Mouse (Mus musculus) heart, postnatal 4 days (tissue): Measurements from ENCODE around the gene Krtdap. TPM values are rescaled to one million over a fixed set of nuclear protein-coding genes. Genes with fewer than 3 reads are reported as not detected.
"Not testable (repeated sequence)": the region's sequence is repeated elsewhere in the genome, so short reads cannot be mapped to it uniquely, and the experiment has no call there.

Experiments used
- DNase-seq: peaks from one replicate; pipeline ENCODE4 v3.0.0; 2021
- total RNA-seq, 2 experiments: library from RNA; stranded (reverse); gene quantifications; 2 replicates each; pipeline ENCODE4 v1.2.3; 2021

The Krtdap gene
- total RNA-seq, 2 experiments from 2014 or later = not detected

DNA sequence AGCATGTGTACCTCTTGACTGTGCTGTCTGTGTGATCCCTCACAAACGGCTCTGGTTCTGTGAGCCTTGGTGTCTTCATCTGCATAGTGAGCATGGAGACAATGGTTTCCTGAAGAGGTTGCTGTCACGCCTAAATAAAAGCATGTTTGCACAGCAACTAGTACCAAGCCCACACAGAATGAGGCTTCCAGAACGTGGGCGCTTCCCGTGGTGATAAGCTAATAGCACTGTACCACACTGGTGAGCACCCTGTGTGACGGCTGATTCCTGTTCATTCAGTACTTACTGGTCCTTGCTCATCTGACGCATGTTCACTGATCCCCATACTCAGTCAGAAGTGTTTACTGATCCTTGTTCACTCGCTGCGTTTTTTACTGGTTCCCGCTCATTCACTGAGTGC, 2.4 kb downstream of the Krtdap start:
- DNase-seq = no peak

GRCm38 (mm10) chr7:30791921-30792320, 4.2 kb downstream of the Krtdap start:
- no peak for DNase-seq

DNA sequence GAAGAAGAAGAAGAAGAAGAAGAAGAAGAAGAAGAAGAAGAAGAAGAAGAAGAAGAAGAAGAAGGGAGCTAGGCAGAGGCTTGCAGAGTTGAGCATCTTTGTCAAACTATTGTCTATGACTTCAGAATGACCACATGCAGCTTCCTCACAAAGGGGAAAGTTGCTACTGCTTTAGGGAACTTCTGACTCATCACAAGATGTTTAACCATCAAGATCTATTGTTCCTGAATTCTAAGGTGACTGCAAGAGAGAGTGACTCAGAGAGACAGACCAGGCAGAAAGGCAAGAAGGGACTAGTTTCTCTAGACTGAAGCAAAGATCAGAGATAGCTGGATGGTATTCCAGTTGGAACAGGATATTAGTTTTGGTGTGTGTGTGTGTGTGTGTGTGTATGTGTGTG, 7.2 kb downstream of the Krtdap start:
- no peak for DNase-seq

- DNase-seq = no peak
Observed at GRCm38 (mm10) chr7:30796790-30797189, 9.1 kb downstream of the Krtdap start.

- DNase-seq = no peak
Observed at GRCm38 (mm10) chr7:30800653-30801052, 13.0 kb downstream of the Krtdap start.

DNA sequence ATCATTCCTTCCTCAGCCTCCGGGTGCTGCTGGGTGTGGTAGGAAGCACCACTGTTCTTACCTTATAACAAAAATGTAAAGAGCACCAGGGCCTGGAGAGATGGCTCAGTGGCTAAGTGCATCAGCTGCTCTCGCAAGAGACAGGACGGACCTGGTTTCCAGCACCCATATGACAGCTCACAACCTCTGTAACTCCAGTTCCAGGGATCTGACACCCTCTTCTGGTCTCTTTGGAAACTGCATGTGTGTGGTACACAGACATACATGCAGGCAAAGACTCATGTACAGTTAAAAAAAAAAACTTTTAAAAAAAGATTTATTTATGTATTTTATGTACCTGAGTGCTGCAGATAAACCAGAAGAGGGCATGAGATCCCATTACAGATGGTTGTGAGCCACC, 15.6 kb downstream of the Krtdap start:
- no peak for DNase-seq

GRCm38 (mm10) chr7:30804026-30804715, 16.5 kb downstream of the Krtdap start:
- no peak for DNase-seq

GRCm38 (mm10) chr7:30805924-30806323, 18.2 kb downstream of the Krtdap start:
- DNase-seq = peak; percentile 33

DNA sequence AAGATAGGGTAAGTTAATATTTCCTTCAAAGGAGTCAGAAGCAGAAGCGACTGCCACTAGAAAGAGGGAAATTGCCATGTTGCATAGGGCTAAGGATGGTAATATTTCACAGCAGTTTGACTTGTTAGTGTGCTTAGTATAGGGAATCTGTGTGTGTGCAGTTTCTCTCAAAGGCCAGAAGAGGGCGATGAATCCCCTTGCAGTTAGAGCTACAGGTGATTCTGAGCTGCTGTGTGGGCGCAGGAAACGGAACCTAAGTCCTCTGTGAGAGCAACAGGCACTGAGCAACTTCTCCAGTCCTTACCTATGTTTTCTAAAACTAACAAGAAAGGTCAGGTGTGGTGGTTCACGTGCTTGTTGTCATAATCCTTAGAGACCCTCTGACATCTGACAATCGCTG, 22.6 kb downstream of the Krtdap start:
- no peak for DNase-seq

DNA sequence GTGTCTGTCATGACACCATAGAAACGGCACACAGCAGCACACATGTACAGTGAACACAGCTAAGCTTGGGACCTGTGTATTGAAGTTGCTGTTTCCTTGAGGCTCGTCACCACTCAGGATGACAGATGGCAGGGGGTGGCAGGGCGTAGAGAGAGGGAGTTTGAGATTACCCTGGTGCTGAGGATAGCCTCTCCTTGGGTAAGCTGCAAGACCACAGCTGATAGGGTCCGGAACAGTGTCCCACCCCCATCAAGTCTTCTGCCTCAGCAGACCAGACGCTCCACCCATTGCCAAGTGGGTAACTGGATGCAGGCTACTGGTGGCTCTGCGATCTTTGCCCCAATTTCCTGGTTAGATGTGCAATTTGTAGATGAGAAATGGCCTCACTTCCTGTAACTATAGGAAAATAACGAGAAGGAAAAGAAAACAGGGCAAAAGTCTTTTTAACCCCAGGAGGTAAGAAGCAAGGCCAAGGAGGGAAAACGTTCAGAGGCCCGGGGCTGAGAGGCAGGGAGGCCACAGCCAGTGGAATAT, 24.1 kb downstream of the Krtdap start:
- DNase-seq = no peak

DNA sequence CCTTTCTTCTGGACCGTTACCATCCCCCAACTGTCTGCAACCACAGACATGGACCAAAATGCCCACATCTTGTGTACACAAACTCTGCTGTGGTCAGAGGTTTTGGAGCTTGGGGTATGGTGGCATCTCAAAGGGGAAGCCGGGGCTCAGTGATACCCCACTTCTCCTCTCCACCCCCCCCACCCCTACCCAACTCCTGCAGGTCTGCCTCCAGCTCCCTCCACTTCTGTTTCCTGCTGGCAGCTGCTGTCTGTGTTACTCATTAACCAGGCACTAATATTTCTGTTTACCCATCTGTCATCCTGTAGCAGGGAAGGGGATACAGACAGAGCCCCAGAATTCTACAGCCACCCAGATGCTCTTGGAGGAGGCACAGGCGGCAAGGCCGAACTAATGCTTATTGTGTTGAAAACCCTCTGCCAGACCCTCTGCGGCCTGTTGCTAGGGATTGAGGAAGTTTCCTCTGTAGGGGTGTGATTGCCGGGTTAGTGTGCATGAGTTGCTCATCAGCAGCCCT, 24.7 kb downstream of the Krtdap start:
- DNase-seq = no peak

GRCm38 (mm10) chr7:30820131-30820530, 32.4 kb downstream of the Krtdap start:
- no peak for DNase-seq

DNA sequence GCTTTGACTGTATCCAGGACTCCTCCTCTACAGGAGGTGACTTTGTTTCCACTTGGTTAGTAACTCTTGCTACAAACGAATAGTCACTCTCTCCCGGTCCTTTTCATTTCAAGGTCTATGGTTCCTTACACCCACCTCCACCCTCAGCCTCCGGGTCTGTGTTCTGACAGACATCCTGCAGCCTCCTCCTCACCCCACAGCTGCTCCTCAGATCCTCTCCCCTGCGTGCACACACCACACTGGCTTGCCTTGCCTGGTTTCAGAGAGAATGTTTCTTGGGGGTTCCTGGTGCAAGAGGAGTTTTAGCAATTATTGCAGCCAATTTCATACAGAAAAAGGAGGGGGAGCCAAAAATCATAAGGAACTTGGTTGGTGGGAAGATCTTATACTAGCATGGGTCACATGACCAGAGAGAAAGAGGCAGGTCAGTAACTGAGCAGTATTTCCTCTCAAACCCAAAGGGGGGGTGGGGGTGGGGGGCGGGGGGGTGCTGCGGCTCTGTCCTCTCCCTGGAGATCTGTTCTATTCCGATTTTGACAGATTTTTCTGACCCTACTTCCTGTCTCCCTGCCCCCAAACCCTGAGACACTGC, 33.3 kb downstream of the Krtdap start:
- no peak for DNase-seq

DNA sequence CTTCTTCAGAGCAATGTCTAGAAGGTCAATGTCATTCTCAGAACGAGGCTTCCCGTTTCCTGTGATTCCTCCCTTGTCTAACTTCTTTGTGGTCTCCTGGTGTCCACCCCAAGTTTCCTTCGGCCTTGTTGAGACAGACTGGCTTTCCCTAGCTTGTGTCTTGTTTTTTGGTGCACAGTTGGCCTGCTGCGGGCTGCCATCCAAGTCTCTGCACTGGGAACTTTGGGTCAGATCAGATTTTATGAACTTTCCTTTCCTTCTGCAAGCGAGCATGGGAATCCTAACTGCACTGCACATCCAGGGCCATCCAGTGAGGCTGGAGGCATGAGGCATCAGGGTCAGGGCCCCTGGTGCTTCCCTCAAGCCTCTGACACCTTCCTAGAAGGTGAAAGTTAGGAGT, 33.8 kb downstream of the Krtdap start:
- DNase-seq = no peak

GRCm38 (mm10) chr7:30823675-30824074, 36.0 kb downstream of the Krtdap start, which contains the start of gene Ffar2:
Gene Ffar2, minus strand, starts transcription at chr7:30823775.
- DNase-seq = no peak

DNA sequence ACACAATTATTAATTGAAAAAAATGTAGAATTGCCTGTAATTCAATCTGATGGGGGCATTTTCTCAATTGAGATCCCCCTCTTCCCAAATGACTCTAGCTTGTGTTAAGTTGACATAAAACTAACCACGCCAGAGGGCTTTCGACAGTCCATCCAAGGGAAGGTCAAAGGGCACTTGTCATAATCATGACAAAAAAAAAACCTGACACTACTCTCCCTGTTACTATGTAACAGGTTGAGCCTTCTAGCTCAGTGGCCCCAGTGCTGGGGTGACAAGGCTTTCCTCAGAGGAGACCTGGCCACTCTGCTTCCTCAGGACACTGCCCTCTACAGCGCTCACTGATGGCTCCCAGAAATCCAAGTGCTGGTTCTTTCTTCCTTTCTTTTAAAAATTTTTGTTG, 36.6 kb downstream of the Krtdap start:
- no peak for DNase-seq

DNA sequence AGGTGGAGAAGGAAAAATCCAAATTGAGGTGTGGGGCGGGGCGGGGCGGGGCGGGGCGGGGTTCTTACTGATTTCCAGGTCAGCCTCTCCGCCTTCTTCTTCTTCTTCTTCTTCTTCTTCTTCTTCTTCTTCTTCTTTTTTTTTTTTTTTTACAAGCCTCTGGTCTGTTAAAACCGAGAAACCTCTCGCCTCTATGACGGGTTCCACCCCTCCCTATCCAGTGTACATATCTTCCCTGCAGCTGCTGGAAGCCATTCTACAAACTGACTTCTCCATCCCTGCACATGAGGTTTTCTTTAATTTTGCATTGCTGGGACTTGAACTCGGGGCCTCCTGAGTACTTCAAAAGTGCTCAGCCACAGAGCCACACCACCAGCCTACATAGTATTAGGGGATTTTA, 39.0 kb downstream of the Krtdap start:
- no peak for DNase-seq

GRCm38 (mm10) chr7:30828871-30829270, 41.2 kb downstream of the Krtdap start:
- DNase-seq = not testable (repeated sequence)

DNA sequence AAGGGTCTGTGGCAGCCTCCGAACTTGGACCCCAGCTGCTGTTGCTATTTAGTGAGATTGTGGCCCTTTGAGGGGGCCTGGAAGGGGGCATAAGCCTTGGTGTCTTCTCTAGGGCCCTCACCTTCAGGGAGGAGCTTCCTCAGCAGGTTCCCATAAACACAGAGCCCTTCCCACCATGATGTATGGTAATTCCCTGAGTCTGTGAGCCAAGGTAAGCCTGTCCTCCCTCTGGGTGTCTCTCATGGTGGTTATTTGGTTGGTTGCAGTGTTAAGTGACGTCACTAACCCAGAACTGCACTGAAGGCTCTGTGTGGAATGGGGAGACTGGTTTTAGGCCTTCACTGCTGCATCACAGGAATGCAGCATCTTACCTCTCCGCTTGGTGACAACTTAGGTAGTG, 41.7 kb downstream of the Krtdap start:
- DNase-seq = no peak

- no peak for DNase-seq
Observed at GRCm38 (mm10) chr7:30832261-30832660, 44.6 kb downstream of the Krtdap start.

DNA sequence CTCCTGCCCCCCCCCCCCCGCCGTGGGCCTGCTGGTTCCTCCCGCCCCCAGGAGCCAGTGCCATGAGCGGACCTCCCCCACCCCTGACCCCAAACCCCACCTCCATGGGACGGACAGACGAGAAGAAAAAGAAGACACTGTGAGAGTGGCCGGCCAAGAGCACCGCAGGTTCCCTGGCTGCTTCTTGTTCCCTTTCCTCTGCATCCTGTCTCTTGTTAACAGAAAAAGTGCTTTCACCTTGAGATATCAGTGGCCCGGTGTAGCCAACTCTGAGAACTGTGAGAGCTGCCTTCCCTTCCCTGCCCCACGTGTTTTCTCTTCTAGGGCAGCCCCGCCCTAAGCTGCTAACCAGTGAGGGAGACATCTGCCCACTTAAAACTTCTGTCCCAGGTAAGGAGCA, 45.0 kb downstream of the Krtdap start:
- not testable (repeated sequence) for DNase-seq

- DNase-seq = no peak
Observed at GRCm38 (mm10) chr7:30837277-30837676, 49.6 kb downstream of the Krtdap start.

DNA sequence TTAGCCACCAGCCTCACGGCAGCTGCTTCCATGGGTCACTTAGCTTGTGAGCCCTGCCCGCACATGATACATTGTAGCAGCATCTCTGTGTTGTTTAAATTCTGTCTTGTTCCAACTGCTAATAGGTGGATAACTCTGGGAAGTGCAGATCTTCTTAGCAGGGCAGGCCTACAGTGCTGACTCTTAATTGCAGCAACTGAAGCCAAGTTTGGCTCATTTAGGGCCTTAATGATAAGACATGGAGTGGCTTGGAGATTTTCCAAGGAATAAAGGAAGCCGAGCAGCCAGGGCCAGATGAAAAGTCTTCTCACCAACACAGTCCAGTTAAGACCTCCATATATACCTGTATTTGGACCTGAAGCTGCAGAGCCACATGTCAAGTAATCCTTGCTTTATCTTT, 52.6 kb downstream of the Krtdap start:
- no peak for DNase-seq
